Mouse (Mus musculus): ENCODE data around the gene Hcar1.

DNA sequence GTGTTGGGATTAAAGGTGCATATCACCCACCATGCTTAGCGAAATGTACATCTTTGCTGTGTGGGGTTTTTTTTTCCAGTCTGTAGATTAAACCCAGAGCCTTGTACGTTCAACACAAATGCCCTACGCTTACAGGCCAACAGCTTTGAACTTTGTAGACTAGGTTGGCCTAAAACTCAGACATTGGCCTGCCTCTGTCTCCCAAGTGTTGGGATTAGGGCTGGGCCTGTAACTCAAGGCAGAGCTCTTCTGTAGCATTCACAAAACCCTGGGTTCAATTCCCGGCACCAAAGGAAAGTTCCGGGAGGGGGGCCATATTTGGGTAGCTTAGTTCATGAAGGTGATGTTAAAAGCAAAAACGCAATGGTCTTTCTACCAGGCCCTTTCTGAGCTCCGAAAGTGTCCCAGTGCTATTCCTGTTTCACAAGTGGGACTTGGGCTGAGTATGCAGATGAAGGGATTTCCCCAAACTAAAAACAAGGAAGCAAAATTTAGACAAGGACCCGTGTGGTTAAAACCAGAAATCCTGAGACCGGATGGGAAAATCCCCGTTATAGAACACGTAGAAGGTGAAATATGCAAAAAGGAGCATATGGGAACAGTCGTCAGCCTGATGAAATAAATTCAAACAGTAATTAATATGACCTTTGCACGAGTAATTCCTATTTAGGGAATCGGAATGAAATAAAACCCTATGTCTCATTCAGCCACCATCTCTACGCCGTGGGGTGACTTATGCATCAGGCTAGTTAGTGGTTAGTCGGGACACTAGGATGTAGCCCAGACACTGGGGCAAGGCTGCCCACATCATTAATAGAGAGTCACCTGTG, 26.5 kb upstream of the Hcar1 start:
- TF ChIP-seq CTCF (IDR thresholded peaks at IDR 0.05; ENCODE audit: borderline replicate concordance, insufficient read depth, low read depth, low read length), result no peak
- TF ChIP-seq POLR2A (IDR thresholded peaks at IDR 0.05; ENCODE audit: borderline replicate concordance, insufficient read depth, low read length), result no peak
